Comparison of ENCODE assay signal across 11 mouse cellular contexts in the genomic region with DNA sequence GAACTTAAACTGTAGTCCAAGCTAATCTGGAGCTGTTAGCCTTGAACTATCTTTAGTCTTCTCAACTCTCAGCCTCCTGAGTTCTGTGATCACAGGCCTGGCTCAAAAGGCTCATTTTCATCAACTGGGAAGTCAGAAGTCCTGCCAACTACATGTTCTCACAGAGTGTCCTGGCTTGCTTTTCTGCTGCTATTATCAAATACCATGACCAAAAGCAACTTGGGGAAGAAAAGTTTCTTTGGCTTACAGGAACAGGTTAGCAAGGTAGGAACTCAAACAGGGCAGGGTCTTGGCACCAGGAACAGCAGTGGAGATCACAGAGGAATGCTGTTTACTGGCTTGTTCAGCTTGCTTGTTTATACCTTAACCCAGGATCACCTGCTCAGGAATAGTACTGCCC. TPM values are rescaled to one million over a fixed set of nuclear protein-coding genes. Genes with fewer than 3 reads are reported as not detected.
"Had no signal": no experiment of that assay in that cellular context is flagged by ENCODE, and none has a peak within 500 bp of the region (broad histone marks: within the 10 kb centered on the region; RNA-seq: fewer than 3 reads in every experiment).

No protein-coding gene starts in this region.

- DNase-seq: left cerebral cortex, postnatal 4 days; lung, adult 18-20 months; right cerebral cortex, postnatal 14 days; thymus, postnatal 4 days had no signal

RNA-seq across cellular contexts. Expression of gene 4930522H14Rik, which starts 37.5 kb away (rescaled TPM):
- total RNA-seq: layer of hippocampus, adult 8-10 months; layer of hippocampus, postnatal 14 days; left cerebral cortex, adult 18-20 months; left cerebral cortex, postnatal 10 days; left cerebral cortex, postnatal 4 days; liver, adult 2 months; megakaryocyte progenitor cell, adult 5-6 weeks; midbrain, postnatal 0 days had no signal
